Mouse (Mus musculus) megakaryocyte, embryonic 14.5 days (primary cell): ENCODE results near the gene Antxr1.

Source experiments
- FLI1 ChIP-seq: IDR thresholded peaks from 2 replicates; pipeline ENCODE4 v1.6.1; 2012; ENCODE audit warnings: low read length, inconsistent platforms, mixed read lengths
- GATA1 ChIP-seq: IDR thresholded peaks from 3 replicates; pipeline ENCODE4 v1.6.1; 2012; ENCODE audit warnings: mixed read lengths, low read length, inconsistent platforms, borderline replicate concordance

DNA sequence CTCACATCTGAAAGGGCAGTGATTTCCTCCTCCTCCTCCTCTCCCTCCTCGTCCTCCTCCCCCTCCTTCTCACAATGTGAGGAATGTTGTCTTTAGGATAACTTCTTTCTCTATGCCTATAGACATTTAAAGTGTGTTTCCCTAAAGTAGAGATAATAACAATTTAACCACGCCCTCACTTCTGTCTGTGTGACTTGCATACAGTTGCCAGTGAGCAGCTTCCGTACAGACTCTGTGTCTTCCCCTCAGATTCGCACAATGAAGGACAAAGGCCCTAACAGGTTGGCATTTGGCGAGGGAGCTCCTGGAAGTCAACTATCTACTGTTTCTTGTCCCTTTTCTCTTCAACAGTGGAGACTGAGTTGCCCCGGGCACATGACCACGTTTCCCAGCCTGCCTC lies 185.2 kb downstream of the Antxr1 start:
- no peak for TF ChIP-seq GATA1
- TF ChIP-seq FLI1: no peak
